12 mouse cellular contexts compared by ENCODE assay signal in genomic region chr17:31207771-31208334, GRCm38 (mm10). TPM values are rescaled to one million over a fixed set of nuclear protein-coding genes. Genes with fewer than 3 reads are reported as not detected.
DNase-seq lines count a peak whose midpoint lies in the region; ATAC-seq lines count a peak whose summit lies in the region.
"Had no signal": no experiment of that assay in that cellular context is flagged by ENCODE, and none has a peak within 500 bp of the region (broad histone marks: within the 10 kb centered on the region; RNA-seq: fewer than 3 reads in every experiment).

Ubash3a (plus strand) TSS chr17:31207873.

- no peak within 1 kb of the TSS for H3K27ac ChIP-seq in intestine, embryonic 16.5 days (ENCODE audit: low read length)
- H3K27ac ChIP-seq: hindbrain, embryonic 13.5 days had no signal

- H3K36me3 ChIP-seq in intestine, embryonic 16.5 days (ENCODE audit: control insufficient read depth, insufficient read depth, low read length), result no peaks in the 10 kb centered on the region
- H3K36me3 ChIP-seq: hindbrain, embryonic 13.5 days had no signal

- H3K4me2 ChIP-seq in intestine, embryonic 16.5 days (ENCODE audit: low read depth, low read length), result no peak within 1 kb of the TSS
- H3K4me2 ChIP-seq: hindbrain, embryonic 13.5 days had no signal

- no peaks in the 10 kb centered on the region for H3K27me3 ChIP-seq in intestine, embryonic 16.5 days (replicated peaks; ENCODE audit: control insufficient read depth, insufficient read depth, low read length)
- H3K27me3 ChIP-seq: hindbrain, embryonic 13.5 days had no signal

- no peaks in the 10 kb centered on the region for H3K4me1 ChIP-seq in intestine, embryonic 16.5 days (ENCODE audit: control insufficient read depth, insufficient read depth, low read length)
- H3K4me1 ChIP-seq: hindbrain, embryonic 13.5 days had no signal

- WGBS in intestine, embryonic 16.5 days, result 58% methylated on average over 12 of the region's 12 CpGs

- no peak within 1 kb of the TSS for H3K9ac ChIP-seq in intestine, embryonic 16.5 days (ENCODE audit: low read depth, low read length)
- H3K9ac ChIP-seq: hindbrain, embryonic 13.5 days had no signal

- DNase-seq in 416B (ENCODE audit: low read depth), result peak; percentile 83
- DNase-seq in CD4-positive, CD25-positive, alpha-beta regulatory T cell, adult 2 months (ENCODE audit: low read depth, low spot score), result peak; percentile 81
- peak; percentile 85 for DNase-seq in induced T-regulatory cell, adult 2 months (ENCODE audit: low read depth)
- DNase-seq in natural killer cell, adult 2 months (ENCODE audit: low spot score in 2 of 2), result peak; percentile 44 to 54
- DNase-seq in adipocyte (ENCODE audit: low spot score), result no peak
- no peak for DNase-seq in urinary bladder, adult 2 months (ENCODE audit: low spot score)
- DNase-seq: layer of hippocampus, adult 9-11 months; lung, adult 18-20 months had no signal

- ATAC-seq in intestine, embryonic 16.5 days, result no peak
- ATAC-seq: midbrain, embryonic 16.5 days; Patski had no signal

- no peak within 1 kb of the TSS for H3K4me3 ChIP-seq in intestine, embryonic 16.5 days (ENCODE audit: low read length)
- H3K4me3 ChIP-seq: hindbrain, embryonic 13.5 days had no signal

- no peaks in the 10 kb centered on the region for H3K9me3 ChIP-seq in intestine, embryonic 16.5 days (ENCODE audit: control insufficient read depth, low read length)
- H3K9me3 ChIP-seq: hindbrain, embryonic 13.5 days had no signal

RNA-seq across cellular contexts. Expression of gene Ubash3a, which starts in this region (rescaled TPM):
- 0.38 and 0.45 TPM in 2 replicates for polyA plus RNA-seq in intestine, embryonic 16.5 days (2015; fragmentation: Nextera tagmentation; extraction: Ambion mirVana)
- polyA plus RNA-seq in urinary bladder, adult 2 months (2012; rRNA removed), result 0.36 and 0.53 TPM in 2 replicates
- polyA plus RNA-seq: midbrain, embryonic 16.5 days had no signal

Comparison
In these comparisons a context has a peak if more than half of its experiments do, and no peak if none do; other contexts are left out.
1. DNase-seq: peak in 416B (single experiment), CD4-positive, CD25-positive, alpha-beta regulatory T cell, adult 2 months (single experiment), induced T-regulatory cell, adult 2 months (single experiment) and natural killer cell, adult 2 months (2 of 2); none in adipocyte (single experiment) and urinary bladder, adult 2 months (single experiment).